Mouse (Mus musculus): ENCODE measurements at regions not wholly inside any gene's neighbourhood (a gene's known extent, or its start where the extent isn't known, plus 50 kb on each side); places are given as distances from the start of the nearest gene placed in this dataset.

DNA sequence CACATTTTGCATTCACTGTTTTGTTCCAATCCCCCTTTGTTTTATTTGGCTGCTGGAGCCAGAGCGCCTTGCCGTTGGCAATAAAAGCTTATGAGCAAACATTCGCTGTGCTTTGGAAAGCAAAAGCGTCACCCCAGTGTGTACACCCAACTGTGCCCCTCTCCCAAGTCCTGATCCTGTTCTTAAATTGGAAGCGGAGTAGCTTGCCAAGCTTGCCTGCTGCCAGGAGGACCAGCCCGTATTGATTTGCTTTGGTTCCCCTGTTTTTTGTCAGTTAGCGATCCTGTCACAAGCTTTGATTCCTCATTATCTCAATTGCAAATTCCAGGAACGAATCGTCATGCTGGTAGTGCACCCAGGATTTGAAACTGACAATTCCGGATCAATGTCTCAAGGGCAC lies 917.5 kb downstream of the Olfm4 start:
- DNase-seq = no peak

DNA sequence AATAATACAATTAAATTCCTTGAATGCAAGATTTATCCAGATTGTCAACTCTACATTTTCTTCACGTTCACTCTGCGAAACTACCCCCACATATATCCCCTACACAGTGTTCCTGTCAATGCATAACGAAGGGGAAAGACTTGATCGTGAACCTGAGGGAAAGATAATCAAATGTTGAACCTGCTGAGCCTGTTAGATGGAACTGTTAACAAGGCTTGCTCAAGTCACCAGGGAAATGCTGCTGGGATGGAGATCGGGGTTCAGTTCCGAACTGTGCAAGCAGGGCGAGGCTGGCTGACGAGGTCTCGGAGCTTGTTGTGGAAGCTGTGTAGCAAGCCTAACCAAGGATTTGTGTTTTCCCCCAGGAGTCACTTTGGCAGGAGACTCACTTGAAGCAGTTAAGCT lies 917.9 kb downstream of the Olfm4 start:
- DNase-seq = peak; percentile 17

DNA sequence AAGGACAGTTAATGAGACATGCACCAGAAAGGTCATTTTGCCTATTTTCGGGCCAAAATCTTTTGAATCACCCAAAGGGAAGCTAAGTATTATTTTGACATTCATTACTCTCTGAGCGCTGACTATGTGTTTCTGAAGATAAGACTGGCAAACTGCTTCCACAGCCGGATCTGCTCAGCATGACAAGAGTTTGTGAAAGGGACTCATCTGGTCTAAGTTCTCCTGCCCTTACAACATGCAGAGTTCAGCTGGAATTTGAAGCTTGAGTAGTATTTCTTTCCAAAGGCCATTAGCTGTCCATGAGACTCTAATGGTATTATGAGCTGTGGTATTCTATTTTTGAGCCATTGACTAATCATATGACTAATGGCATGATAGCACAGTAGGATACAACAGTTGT lies 932.1 kb downstream of the Olfm4 start:
- DNase-seq = no peak

DNA sequence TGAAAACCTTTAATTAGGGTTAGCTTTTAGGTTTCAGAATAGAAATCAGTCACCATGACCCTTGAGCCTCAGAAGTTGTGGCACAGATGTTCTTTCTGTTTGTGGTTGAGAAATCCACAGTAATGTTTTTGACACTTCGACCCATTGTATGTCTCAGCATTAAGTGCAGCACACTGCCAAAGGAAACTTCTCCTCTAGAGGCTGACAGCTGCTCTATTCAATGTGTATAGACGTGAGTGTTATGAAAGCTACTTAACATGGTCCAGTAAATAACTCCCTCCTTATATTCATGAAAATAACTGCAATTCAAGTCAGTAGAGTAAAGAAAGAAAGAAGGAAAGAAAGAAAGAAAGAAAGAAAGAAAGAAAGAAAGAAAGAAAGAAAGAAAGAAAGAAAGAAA lies 939.9 kb downstream of the Olfm4 start:
- DNase-seq = no peak

DNA sequence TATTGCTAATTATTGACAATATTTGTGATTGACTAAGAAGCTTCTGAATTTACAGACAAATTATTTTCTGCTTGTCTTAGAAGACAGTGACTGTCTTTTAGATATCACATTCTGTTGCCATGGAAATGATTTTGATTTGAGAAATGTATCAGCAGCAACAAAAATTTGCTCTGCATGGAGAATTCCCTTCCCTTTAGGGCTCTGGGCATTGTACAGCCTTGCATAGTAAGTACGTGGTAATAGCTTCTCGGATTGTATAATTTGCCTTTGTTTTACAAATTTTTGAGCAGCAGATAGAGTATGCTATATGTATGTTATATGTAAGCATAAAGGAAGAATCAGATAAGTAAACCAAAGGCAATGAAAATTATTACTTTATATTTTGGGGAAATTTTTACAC lies 976.1 kb downstream of the Olfm4 start:
- DNase-seq = no peak

DNA sequence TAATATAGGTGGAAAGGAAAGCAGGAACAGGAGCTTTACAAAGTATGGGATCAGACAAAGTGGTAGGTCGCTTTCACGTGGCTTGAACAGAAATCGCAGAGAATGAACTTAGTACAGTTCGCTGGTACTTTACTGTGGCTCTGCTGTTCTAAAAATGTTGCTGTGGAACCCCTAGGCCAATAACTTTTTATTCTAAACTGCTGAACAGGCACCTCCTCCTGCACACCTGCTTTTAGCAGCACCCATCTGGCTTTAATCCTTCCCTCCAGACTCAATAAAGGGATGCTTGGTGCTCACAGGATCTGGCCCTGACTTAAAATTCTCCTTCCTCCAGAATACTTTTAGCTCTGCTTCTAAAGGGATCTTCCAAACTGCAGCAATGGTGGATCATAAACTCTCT lies 991.9 kb downstream of the Olfm4 start:
- no peak for DNase-seq

DNA sequence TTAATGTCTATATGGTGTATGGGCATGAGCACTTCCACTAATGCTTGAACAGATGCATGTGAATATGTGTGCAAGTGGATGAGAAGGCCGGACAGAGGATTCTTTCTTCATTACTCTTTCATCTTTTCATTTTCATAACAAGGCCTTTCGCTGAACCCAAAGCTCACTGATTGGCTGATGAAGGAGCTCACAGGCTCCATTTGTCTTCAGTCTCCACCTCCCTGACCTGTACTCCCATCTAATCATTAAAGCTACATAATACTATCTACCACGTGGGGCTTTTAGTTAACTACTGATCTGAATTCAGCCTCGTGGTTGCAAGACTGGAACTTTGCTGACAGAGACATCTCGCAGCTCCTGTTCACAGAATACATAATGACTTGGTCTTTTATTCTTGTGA lies 992.8 kb downstream of the Olfm4 start:
- DNase-seq = no peak

DNA sequence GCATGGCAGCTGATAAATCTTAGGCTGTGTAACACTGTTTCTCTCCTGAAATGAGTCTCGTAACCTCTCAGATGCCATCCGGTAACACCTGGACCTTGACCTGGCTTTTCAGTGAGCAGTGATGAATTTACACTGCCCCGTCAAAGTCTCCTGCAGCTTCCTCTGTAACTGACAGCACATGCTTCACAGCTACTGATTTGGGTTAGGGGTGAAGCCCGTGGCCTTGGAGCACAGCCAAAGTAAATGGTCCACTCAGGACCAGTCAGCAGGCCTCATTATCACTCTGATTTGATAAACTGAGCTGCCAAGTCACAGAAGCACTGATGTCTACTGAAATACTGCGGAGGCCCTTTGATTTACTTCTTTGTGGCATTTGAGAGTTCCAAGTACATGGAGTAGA lies 995.6 kb downstream of the Olfm4 start:
- DNase-seq = no peak

DNA sequence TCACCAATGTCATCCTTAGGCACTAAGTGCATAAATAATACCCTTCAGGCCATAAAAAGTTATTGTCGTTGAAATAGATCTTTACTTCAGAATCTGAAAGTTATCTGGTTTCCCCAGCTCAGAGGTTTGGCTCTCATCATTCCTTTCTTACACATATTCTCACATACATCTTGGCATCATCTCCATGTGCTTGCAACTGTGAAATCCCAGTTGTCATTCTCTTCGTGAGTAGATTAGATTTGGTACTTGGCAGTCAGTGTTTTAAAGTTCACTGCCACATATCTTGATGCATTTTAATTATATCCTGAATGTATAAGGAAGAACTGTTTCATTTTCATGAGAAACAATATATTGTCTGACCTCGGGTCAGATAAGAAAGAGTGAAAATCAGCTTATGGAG lies 1006.3 kb downstream of the Olfm4 start:
- DNase-seq = no peak

DNA sequence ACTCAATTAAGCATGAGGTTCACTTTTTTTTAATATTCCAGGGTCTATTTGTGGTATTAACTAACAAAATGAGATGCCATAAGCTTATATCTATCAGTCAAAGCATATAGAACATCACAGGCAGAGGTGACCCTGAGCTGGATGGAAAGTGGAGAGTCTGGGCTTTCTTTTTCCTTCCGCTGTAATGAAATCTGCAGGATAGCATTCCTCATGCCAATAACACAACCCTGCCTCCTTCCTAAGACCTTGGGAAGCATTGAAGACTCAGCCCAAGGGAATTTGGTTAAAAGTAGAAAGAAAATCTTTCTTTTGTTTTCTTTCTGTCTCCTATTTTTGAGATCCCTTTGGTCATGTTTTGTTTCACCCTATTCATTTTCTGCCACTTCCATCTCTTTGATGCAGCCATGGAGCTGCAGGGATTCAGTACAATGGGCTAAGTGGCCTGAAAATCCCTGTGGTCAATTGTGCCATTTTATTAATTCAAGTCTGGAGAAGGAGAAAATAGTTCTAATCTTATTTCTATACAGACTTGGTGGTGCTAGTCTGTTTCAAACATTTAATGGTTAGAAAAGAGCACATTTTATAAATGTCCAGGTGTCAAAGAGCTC lies 1006.9 kb downstream of the Olfm4 start:
- no peak for DNase-seq

DNA sequence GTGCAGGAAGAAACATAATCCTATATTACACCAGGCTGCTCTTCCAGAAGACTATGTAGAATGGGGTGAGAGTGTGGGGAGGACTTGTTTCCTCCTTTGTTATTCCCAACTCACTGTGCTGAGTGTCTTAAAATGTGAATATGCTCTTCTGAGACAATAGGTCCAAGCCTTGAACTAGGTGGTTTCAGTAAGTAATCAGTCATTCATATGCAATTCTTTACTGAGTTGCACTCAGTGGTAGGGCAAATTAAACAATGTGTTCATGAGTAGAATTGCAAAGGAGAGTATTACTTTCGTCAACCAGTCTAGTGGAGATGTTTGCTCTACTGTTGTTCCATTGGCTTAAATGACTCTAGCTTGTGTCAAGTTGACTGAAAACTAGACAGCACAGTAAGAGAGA lies 1015.1 kb downstream of the Olfm4 start:
- DNase-seq = no peak

DNA sequence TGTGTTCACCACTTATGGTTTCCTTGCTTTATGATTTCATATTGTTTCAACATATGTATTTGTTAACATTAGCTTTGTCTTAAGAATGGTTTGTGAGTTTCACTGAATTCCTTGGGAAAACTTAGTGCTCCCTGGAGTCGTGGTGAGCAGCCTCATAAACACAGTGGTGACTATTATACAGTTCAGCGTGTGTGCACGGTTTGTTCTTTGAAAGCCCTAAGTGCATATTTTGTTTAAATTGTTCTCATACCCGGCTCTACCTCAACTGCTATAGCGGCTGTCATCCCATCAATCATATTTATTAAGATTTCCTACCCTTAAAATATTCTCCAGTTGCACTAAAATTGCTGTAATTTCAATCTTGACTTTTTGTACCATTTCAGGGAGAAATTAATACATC lies 1029.3 kb downstream of the Olfm4 start:
- no peak for DNase-seq

DNA sequence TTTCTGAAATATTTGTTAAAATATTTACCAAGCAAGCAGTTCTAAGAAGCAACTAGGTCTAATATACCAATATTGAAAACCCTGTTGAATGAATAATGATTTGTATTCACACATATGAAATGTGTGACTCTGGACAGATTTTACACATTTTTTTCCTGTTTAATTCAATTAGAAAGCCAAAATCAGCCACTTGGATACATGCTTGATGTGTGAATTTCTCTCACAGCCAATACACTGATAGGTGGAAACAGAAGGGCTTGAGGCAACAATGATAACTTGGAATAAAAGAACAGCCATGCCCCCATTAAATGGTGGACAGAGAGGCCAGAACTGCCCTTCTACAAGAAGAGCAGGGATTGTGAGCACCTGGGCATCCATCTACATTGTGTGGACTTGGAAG lies 1047.6 kb downstream of the Olfm4 start:
- DNase-seq = no peak

DNA sequence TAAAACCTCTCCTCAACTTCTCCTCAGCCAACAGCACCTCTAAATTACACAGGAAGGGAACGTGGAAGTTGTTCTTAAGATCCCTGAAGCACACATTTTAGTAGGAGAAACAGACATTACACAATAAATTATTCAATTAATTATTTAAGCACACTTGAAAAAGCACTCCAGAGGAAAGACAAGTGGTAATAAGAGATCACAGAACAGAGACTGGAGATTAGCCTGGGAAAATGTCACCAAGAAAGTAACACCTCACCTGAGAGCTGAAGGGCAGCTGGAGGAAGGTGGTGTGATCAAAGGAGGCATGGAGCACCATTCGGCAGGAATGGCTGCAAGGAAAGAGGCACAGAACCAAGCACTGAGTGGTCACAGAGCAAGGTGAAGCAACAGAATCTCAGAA lies 1053.8 kb downstream of the Olfm4 start:
- no peak for DNase-seq

DNA sequence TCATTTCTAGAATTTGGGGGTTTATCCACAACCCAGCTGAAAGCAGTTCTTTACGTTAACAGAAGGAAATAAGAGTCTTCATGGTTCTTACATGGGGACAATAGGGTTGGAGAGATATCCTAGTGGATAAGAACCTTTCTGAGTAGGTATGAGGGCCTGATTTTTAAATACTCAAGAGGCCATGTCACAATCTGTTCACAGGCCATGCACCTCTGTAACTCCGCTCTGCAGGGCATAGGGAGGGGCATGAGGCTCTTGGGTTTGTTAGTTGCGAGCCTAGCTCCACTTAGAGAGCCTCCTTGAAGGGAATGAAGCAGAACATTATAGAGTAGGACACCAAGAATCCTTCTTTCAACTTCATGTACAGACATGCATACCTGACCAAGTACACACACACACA lies 1054.2 kb downstream of the Olfm4 start:
- no peak for DNase-seq
